Mouse (Mus musculus): ENCODE data around the gene Cabcoco1. TPM values are rescaled to one million over a fixed set of nuclear protein-coding genes. Genes with fewer than 3 reads are reported as not detected.

Cabcoco1 gene
- 0.79 and 1.2 TPM in 2 replicates for polyA plus RNA-seq (2015; fragmentation: Nextera tagmentation; extraction: Ambion mirVana)

DNA sequence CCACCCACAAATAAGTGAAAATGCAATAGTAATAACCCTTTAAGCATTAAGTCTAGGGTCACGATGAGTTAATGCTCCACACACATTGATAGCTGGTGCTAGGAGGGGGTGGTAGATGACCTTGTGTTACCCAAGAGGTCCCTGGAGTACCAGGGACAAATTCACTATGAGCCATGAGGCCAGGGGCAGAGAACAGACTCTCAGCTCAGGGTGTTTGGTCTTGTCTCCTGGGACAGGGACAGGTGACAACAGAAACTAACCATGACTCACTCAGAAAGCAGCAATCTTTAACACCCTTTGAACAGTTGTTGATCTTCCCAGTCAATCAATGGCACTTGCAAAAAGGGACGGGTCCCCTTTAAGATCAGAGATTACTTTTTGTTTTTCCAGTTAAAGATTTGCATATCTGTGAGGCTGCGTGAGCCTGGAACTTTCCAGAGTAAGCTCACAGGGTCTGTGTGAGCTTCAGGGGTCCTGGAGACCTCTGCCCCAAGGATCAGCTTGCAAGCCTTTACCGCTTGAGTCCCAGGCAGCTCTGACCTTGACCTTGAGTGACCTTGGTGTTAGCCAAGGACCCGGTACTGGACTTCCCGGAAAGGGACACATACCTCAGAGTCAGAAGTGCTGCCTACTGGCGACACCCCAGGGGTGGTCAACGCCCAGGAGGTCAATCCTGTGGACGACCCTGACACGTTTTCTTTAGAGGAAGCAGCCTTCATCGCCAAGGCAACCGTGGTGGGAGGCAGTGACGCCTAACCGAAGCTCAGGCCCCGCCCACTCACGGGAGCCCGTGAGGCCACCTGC lies at the start of gene Cabcoco1:
Cabcoco1 (minus strand) TSS at position 758 of the 804 bp plus-strand sequence.

Other genes starting within 250 kb of the Cabcoco1 start
- 2.9 and 3.7 TPM in 2 replicates for gene Tmem26, start 181.8 kb upstream of the Cabcoco1 start, polyA plus RNA-seq (2015; fragmentation: Nextera tagmentation; extraction: Ambion mirVana)